Mouse (Mus musculus) frontal cortex, postnatal 10 days (tissue): ENCODE measurements at regions not wholly inside any gene's neighbourhood (a gene's known extent, or its start where the extent isn't known, plus 50 kb on each side); places are given as distances from the start of the nearest gene placed in this dataset.
"Not testable (repeated sequence)": the region's sequence is repeated elsewhere in the genome, so short reads cannot be mapped to it uniquely, and the experiment has no call there.

Experiments used
- DNase-seq, 2 experiments: peaks; one replicate each; pipeline ENCODE4 v3.0.0; 2022; ENCODE audit warnings: low spot score in 2 of 2, mixed read lengths in 1 of 2

- no peak for DNase-seq
Measured at GRCm38 (mm10) chr14:53800508-53801136, 453.3 kb downstream of the Dad1 start.

DNA sequence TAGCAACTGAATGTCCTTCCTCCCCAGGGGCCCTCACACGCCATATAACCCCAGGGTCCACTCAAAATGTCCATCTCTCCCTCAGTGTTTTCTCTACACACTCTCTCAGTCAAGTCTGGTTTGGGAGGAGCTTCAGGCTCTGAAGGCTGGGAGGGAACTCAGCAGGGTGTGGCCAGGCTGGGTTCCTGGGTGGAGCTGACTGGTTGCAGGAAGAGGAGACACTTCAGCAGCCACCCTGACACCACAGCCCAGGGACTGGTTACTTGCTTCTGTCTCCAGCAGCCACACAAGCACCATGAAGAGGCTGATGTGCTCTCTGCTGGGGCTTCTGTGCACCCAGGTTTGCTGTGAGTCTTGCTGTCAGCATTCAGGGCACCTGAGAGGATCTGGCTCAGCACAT lies 458.7 kb downstream of the Dad1 start:
- not testable (repeated sequence) for DNase-seq

GRCm38 (mm10) chr14:53794527-53794926 lies 459.4 kb downstream of the Dad1 start:
- no peak for DNase-seq

DNA sequence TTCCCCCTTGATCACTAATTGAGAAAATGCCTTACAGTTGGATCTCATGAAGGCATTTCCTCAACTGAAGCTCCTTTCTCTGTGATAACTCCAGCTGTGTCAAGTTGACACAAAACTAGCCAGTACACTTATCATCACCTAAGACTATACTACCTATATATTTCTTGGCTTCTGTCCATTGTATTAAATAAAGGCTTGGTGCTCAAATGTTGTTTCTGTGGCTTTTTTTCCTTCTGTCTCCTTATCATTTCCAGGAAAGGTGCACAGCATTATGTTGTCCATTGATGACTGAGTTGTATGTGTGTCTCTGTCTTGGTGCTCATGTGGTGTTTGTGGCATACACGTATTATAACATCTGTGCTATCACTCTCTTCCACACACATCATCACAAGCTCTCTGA lies 461.5 kb downstream of the Dad1 start:
- DNase-seq, result not testable (repeated sequence)

GRCm38 (mm10) chr14:53785547-53785946 lies 468.4 kb downstream of the Dad1 start:
- DNase-seq, result not testable (repeated sequence)

GRCm38 (mm10) chr14:53777375-53777774 lies 476.5 kb downstream of the Dad1 start:
- no peak for DNase-seq

DNA sequence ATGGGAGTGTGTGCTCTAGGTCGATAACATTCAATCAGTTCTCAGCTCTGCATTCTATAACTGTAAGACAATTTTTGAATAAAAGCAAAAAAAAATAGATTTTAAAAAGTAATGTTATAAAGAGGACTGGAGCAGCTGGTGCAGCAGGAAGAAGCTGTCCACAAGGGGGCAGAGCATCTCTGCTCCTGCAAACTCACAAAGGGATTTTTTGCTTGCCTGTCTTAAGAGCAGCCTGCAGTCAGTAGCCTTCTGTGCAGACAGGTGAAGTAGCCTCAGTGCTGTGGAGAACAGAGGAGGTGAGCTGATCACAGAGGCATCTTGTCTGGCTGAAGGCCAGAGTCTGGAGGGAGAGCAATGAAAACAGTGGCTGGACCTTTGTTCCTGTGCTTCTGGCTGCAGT lies 477.2 kb downstream of the Dad1 start:
- peak; percentile 13 to 52 for DNase-seq

GRCm38 (mm10) chr14:53766501-53766900 lies 487.4 kb downstream of the Dad1 start:
- not testable (repeated sequence) for DNase-seq

GRCm38 (mm10) chr14:53765918-53766317 lies 488.0 kb downstream of the Dad1 start:
- not testable (repeated sequence) for DNase-seq

DNA sequence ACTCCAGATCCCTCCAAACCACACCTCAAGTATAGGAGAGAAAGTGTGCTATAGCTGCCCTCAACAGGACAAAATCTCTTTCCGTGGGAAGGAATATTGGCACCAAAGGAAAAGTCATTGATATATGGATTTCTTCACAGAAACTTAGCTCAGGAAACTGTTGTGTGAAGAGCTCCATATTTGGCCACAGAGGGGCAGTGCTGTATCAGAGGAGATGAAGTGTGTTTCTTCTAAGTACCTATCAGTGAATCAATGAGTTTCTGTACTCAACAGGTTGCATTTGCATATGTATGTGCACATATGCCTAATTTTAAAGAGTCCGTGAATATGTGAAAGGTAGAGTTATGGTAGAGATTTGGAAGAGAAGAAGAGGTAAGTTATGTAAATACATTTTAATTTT lies 493.3 kb downstream of the Dad1 start:
- DNase-seq, result not testable (repeated sequence)

DNA sequence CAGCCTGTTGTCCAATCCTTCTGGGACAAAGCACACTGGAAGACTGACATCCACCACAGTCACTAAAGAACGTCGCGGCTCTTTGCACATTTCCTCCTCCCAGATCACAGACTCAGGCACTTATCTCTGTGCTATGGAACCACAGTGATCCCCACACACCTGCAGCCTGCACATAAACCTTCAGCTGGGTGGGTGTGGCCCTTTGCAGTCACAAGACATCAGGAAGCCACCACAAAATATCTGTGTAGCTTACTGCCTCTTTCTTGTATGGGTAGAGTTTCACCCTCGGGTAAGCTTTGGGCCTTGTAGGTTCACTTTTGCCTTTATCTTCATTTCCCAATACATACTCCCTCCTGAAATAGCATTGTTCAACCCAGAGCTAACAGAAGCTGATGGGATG lies 496.1 kb downstream of the Dad1 start:
- not testable (repeated sequence) for DNase-seq

DNA sequence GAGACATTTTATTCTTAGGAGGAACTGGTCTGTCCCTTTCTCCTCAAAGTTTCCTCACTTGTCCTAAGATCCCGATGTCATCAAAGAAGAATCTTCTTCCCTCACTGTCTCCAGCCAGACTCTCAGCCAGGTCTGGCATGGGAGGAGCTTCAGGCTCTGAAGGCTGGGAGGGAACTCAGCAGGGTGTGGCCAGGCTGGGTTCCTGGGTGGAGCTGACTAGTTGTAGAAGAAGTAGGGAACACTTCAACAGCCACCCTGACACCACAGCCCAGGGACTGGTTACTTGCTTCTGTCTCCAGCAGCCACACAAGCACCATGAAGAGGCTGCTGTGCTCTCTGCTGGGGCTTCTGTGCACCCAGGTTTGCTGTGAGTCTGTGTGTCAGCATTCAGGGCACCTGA lies 496.8 kb downstream of the Dad1 start:
- DNase-seq, result not testable (repeated sequence)

GRCm38 (mm10) chr14:53750703-53751441 lies 503.0 kb downstream of the Dad1 start:
- DNase-seq, result no peak

DNA sequence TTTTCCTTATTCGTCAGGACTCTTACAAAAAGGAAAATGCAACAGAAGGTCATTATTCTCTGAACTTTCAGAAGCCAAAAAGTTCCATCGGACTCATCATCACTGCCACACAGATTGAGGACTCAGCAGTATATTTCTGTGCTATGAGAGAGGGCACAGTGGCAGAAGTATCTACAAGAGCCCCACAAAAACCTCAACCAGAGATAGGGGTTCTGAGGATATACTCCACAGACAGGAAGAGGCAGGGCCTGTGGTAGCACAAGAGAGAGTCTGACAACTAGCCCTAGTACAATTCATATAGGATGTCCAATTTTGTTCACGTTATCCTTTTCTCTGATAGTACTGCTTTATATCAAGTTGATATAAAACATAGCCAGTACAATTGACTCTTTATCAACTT lies 510.4 kb downstream of the Dad1 start:
- not testable (repeated sequence) for DNase-seq

- DNase-seq, result not testable (repeated sequence)
Measured at GRCm38 (mm10) chr14:53742864-53743263, 511.0 kb downstream of the Dad1 start.

- peak; percentile 4 to 16 for DNase-seq
Measured at GRCm38 (mm10) chr14:53741246-53741645, 512.7 kb downstream of the Dad1 start.

DNA sequence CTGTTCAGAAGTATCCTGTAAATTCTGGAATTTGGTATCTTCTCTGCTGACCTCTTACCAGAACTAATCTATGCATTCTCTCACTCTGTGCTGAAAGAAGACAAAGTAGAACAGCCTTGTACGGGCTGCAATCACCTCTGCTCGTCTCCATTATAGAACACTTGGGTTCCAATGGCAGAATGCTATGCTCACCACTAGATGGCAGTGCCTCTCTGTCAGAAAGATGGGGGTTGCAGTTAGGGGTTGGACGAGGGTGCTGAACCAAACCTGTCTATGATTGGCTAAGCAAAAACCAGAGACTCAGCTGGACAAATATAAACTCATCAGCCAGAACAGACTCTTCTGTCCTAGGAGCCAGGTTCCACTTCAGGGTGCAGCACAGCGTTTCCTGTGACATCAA lies 515.9 kb downstream of the Dad1 start:
- not testable (repeated sequence) for DNase-seq

DNA sequence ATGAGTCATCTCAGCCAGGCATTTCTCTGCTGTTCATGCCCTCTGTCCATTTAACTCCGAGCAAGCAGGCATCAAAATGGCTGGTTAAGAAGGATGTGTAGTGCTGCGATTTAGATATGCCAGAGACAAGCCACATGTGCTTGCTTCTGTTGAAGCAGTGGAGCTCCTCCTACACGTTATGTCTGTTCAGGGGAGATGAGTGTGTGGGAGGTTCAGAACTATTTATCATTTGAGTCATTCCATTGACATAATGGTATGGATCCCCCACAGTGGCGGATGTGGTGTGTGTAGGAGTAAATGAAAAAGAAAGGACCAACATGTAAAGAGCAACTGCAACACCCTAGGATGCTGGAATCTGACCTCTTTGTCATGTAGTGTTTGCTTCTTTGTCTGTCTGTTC lies 517.6 kb downstream of the Dad1 start:
- not testable (repeated sequence) for DNase-seq

DNA sequence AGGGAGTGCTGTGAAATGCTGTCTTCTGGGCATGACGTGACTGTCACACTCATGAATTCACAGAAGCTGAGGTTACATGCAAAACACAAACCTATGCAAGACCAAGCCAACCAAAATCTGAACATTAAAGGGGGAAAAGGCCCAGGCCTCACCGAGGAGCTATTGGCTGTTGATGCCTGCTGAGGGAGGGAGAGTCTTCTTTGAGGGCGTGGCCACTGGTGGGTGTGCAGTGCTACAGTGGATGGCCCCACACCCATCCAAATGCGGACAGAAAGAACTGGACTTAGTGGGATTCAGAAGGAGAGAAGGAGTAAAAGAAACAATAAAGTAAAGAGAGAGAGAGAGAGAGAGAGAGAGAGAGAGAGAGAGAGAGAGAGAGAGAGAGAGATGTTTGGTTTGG lies 522.3 kb downstream of the Dad1 start:
- not testable (repeated sequence) for DNase-seq

- not testable (repeated sequence) for DNase-seq
Measured at GRCm38 (mm10) chr14:53729877-53730276, 524.0 kb downstream of the Dad1 start.

DNA sequence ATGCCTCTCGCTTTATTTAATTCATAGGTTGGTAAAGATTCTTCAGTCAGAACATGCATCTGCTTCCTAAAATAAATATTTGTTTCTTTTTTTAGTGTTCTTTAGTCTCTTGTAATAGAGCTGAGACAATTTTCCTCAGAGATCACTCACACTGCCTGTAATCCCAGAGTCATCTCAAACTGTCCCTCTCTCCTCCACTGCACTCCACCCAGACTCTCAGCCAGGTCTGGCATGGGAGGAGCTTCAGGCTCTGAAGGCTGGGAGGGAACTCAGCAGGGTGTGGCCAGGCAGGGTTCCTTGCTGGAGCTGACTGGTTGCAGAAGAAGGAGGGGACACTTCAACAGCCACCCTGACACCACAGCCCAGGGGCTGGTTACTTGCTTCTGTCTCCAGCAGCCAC lies 524.8 kb downstream of the Dad1 start:
- not testable (repeated sequence) for DNase-seq

DNA sequence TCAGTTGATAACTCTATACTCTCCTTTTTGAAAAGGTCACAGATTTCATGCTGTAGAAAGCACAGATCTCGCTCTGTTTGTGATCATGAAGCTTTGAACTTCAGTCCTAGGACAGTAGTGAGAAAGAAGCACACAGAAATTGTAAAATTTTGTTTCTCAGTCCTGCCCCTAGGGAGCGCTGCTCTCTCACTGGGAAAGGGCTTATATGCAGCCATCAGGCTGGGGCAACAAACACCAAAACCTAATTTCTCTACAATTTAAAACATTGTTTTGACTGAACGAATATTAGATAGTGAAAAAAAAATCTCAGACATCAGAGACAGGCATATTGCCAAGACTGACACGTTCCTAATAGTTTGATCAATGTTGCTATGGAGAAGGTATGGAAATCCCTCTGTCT lies 527.0 kb downstream of the Dad1 start:
- DNase-seq, result not testable (repeated sequence)

DNA sequence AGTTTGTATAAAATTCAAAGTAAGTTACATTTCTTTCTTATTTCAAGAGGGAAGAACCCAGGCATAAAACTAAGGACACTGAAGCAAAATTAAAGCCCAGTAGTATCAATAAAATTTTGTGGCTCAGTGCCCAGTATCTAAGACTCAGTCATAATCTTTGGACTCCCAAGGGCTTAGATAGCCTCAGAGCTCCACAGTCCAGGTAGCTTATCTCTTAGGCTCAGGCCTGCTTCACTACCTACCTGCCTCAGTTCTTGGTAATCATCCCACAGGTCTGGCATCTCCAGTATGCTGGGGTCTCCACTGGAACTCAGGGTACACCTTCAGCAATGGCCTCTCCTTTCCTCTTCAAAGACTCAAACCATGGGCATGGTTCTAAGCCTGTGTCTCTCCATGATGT lies 530.3 kb downstream of the Dad1 start:
- not testable (repeated sequence) for DNase-seq
